Mouse (Mus musculus): Measurements from ENCODE around the gene 1700016K19Rik. TPM values are rescaled to one million over a fixed set of nuclear protein-coding genes. Genes with fewer than 3 reads are reported as not detected.

1700016K19Rik gene
- polyA plus RNA-seq, 1 experiment, result not detected

GRCm38 (mm10) chr11:76040106-76040505, 40.4 kb downstream of the 1700016K19Rik start:
- TF ChIP-seq GATA1 (IDR thresholded peaks at IDR 0.05; ENCODE audit: low read length), result no peak

- TF ChIP-seq GATA1 (IDR thresholded peaks at IDR 0.05; ENCODE audit: low read length), result no peak
Measured at GRCm38 (mm10) chr11:76040761-76041376, 41.2 kb downstream of the 1700016K19Rik start.

- TF ChIP-seq GATA1 (IDR thresholded peaks at IDR 0.05; ENCODE audit: low read length), result no peak
Measured at GRCm38 (mm10) chr11:76042041-76042638, 42.4 kb downstream of the 1700016K19Rik start.

GRCm38 (mm10) chr11:76042882-76043281, 43.2 kb downstream of the 1700016K19Rik start:
- no peak for TF ChIP-seq GATA1 (IDR thresholded peaks at IDR 0.05; ENCODE audit: low read length)

- no peak for TF ChIP-seq GATA1 (IDR thresholded peaks at IDR 0.05; ENCODE audit: low read length)
Measured at GRCm38 (mm10) chr11:76044468-76044867, 44.8 kb downstream of the 1700016K19Rik start.

- no peak for TF ChIP-seq GATA1 (IDR thresholded peaks at IDR 0.05; ENCODE audit: low read length)
Measured at GRCm38 (mm10) chr11:76045367-76045766, 45.7 kb downstream of the 1700016K19Rik start.

- TF ChIP-seq GATA1 (IDR thresholded peaks at IDR 0.05; ENCODE audit: low read length), result no peak
Measured at GRCm38 (mm10) chr11:76050509-76050908, 50.8 kb downstream of the 1700016K19Rik start.

GRCm38 (mm10) chr11:76050967-76051512, 51.3 kb downstream of the 1700016K19Rik start:
- TF ChIP-seq GATA1 (IDR thresholded peaks at IDR 0.05; ENCODE audit: low read length), result no peak

- no peak for TF ChIP-seq GATA1 (IDR thresholded peaks at IDR 0.05; ENCODE audit: low read length)
Measured at GRCm38 (mm10) chr11:76052496-76052895, 52.8 kb downstream of the 1700016K19Rik start.

Other genes with a start within 250 kb of the 1700016K19Rik start
- not detected in 2 replicates for gene Doc2b, start 203.9 kb upstream of the 1700016K19Rik start, polyA plus RNA-seq (2012)
- not detected in 2 replicates for gene Rph3al, start 61.5 kb upstream of the 1700016K19Rik start, polyA plus RNA-seq (2012)
- not detected in 2 replicates for gene Rflnb, start 27.9 kb downstream of the 1700016K19Rik start, polyA plus RNA-seq (2012)
- gene Vps53, start 179.7 kb downstream of the 1700016K19Rik start, polyA plus RNA-seq (2012), result 21.0 and 29.5 TPM in 2 replicates
- gene Fam57a, start 179.8 kb downstream of the 1700016K19Rik start, polyA plus RNA-seq (2012), result 2.9 and 4.9 TPM in 2 replicates
- 0.30 TPM in 1 of 2 replicates, not detected in the other for gene Dbil5, start 217.7 kb downstream of the 1700016K19Rik start, polyA plus RNA-seq (2012)
- gene Gemin4, start 217.8 kb downstream of the 1700016K19Rik start, polyA plus RNA-seq (2012), result 5.2 and 5.7 TPM in 2 replicates
- 15.0 and 21.2 TPM in 2 replicates for gene Mrm3, start 243.8 kb downstream of the 1700016K19Rik start, polyA plus RNA-seq (2012)
- 1.2 and 2.9 TPM in 2 replicates for gene Glod4, start 243.8 kb downstream of the 1700016K19Rik start, polyA plus RNA-seq (2012)